Mouse (Mus musculus) fibroblast of lung, adult 2 months (primary cell): Measurements from ENCODE around the gene Panx3.

Source experiments
- DNase-seq: peaks from one replicate; pipeline ENCODE4 v3.0.0-alpha.2; 2011; ENCODE audit warnings: low read depth

Gene Panx3

GRCm38 (mm10) chr9:37669115-37669514, at the start of gene Panx3:
Panx3 (minus strand) TSS chr9:37669235.
- DNase-seq = peak; percentile 37

- no peak for DNase-seq
Observed at GRCm38 (mm10) chr9:37716150-37716549, 47.1 kb upstream of the Panx3 start, which contains the start of gene Olfr160. Olfr160 (minus strand) TSS chr9:37716250.

GRCm38 (mm10) chr9:37689970-37690686, 21.1 kb upstream of the Panx3 start:
- DNase-seq = no peak

- DNase-seq = no peak
Observed at GRCm38 (mm10) chr9:37687941-37688303, 18.9 kb upstream of the Panx3 start.

- peak; percentile 7 for DNase-seq
Observed at GRCm38 (mm10) chr9:37687288-37687940, 18.4 kb upstream of the Panx3 start.

- DNase-seq = no peak
Observed at GRCm38 (mm10) chr9:37681123-37681522, 12.1 kb upstream of the Panx3 start.

GRCm38 (mm10) chr9:37675287-37675686, 6.3 kb upstream of the Panx3 start:
- no peak for DNase-seq

- no peak for DNase-seq
Observed at GRCm38 (mm10) chr9:37670261-37670660, 1.2 kb upstream of the Panx3 start.

GRCm38 (mm10) chr9:37669678-37670077, 643 bp upstream of the Panx3 start:
- peak; percentile 11 for DNase-seq

GRCm38 (mm10) chr9:37666045-37666444, 3.0 kb downstream of the Panx3 start:
- DNase-seq = no peak

- no peak for DNase-seq
Observed at GRCm38 (mm10) chr9:37664604-37665003, 4.4 kb downstream of the Panx3 start.

GRCm38 (mm10) chr9:37663210-37663609, 5.8 kb downstream of the Panx3 start:
- DNase-seq = no peak

- DNase-seq = no peak
Observed at GRCm38 (mm10) chr9:37659413-37659812, 9.6 kb downstream of the Panx3 start.

GRCm38 (mm10) chr9:37656931-37657481, 12.0 kb downstream of the Panx3 start, which contains the start of gene Tbrg1:
Tbrg1 (minus strand) TSS chr9:37657312.
- DNase-seq = peak; percentile 80

GRCm38 (mm10) chr9:37656439-37656881, 12.6 kb downstream of the Panx3 start:
- no peak for DNase-seq

GRCm38 (mm10) chr9:37655961-37656360, 13.1 kb downstream of the Panx3 start:
- DNase-seq = no peak

- no peak for DNase-seq
Observed at GRCm38 (mm10) chr9:37653836-37654235, 15.2 kb downstream of the Panx3 start.

- no peak for DNase-seq
Observed at GRCm38 (mm10) chr9:37650639-37651038, 18.4 kb downstream of the Panx3 start.

- DNase-seq = no peak
Observed at GRCm38 (mm10) chr9:37646246-37646645, 22.8 kb downstream of the Panx3 start.

- DNase-seq = no peak
Observed at GRCm38 (mm10) chr9:37638721-37639120, 30.3 kb downstream of the Panx3 start.

- no peak for DNase-seq
Observed at GRCm38 (mm10) chr9:37636800-37637542, 32.1 kb downstream of the Panx3 start.

GRCm38 (mm10) chr9:37636335-37636734, 32.7 kb downstream of the Panx3 start:
- no peak for DNase-seq
